Mouse (Mus musculus) myocyte (in vitro differentiated cells): ENCODE measurements around the gene Krtap4-1.

ENCODE experiments used
- MAX ChIP-seq: IDR thresholded peaks from one replicate; pipeline ENCODE4 v1.6.1; 2011; ENCODE audit warnings: low read depth, mild to moderate bottlenecking, control low read depth
- MYOG ChIP-seq, 3 experiments: IDR thresholded peaks; one replicate each; pipeline ENCODE4 v1.6.1; 2011; ENCODE audit warnings: control low read depth in 2 of 3, low read depth in 2 of 3, mild to moderate bottlenecking in 2 of 3; ENCODE audit not compliant: insufficient read length in 2 of 3, control insufficient read depth in 1 of 3, insufficient read depth in 1 of 3
- POLR2A ChIP-seq: IDR thresholded peaks from one replicate; pipeline ENCODE4 v1.6.1; 2011; ENCODE audit warnings: low read depth, mild to moderate bottlenecking, control low read depth, moderate library complexity; ENCODE audit not compliant: insufficient read length
- TCF12 ChIP-seq: IDR thresholded peaks from one replicate; pipeline ENCODE4 v1.6.1; 2011; ENCODE audit warnings: mild to moderate bottlenecking, control low read depth; ENCODE audit not compliant: poor library complexity, insufficient read depth, severe bottlenecking

- TF ChIP-seq POLR2A = no peak
- TF ChIP-seq MYOG (IDR thresholded peaks at IDR 0.05; ENCODE audit: control insufficient read depth in 1 of 3, insufficient read depth in 1 of 3, insufficient read length in 2 of 3, low read depth in 2 of 3) = peak; percentile 96 to 98 (median 98)
- no peak for TF ChIP-seq MAX
- TF ChIP-seq TCF12 = peak; percentile 98
Observed at GRCm38 (mm10) chr11:99580636-99581035, 47.4 kb downstream of the Krtap4-1 start, which contains the start of gene Krtap1-5.
